Mouse (Mus musculus) liver, embryonic 16.5 days (tissue): ENCODE results near the gene Arl3. TPM values are rescaled to one million over a fixed set of nuclear protein-coding genes. Genes with fewer than 3 reads are reported as not detected.

ENCODE experiments used
- ATAC-seq: fragments of 200-750 bp; cut with Nextera tagmentation; 2 replicates; pipeline ENCODE4 v1.8.0; 2017; ENCODE audit warnings: low read depth, mild to moderate bottlenecking, moderate number of reproducible peaks, moderate library complexity
- H3K27ac ChIP-seq: fragments of 300-500 bp; sonication (generic); 2 replicates; pipeline ENCODE4 v1.5.1; 2014; ENCODE audit warnings: mild to moderate bottlenecking, low read length
- H3K27me3 ChIP-seq: fragments of 300-500 bp; sonication (generic); 2 replicates; pipeline ENCODE4 v1.6.1; 2014; ENCODE audit warnings: low read depth, low read length, mixed read lengths; ENCODE audit not compliant: control insufficient read depth, insufficient read depth
- H3K36me3 ChIP-seq: fragments of 300-500 bp; sonication (generic); 2 replicates; pipeline ENCODE4 v1.6.1; 2014; ENCODE audit warnings: mild to moderate bottlenecking; ENCODE audit not compliant: control insufficient read depth, insufficient read depth
- H3K4me1 ChIP-seq: fragments of 300-500 bp; sonication (generic); 2 replicates; pipeline ENCODE4 v1.6.1; 2014; ENCODE audit warnings: low read depth, low read length, mixed read lengths; ENCODE audit not compliant: control insufficient read depth
- H3K4me2 ChIP-seq: fragments of 300-500 bp; sonication (generic); 2 replicates; pipeline ENCODE4 v1.6.1; 2014; ENCODE audit warnings: low read depth, low read length, mixed read lengths
- H3K4me3 ChIP-seq: fragments of 300-500 bp; sonication (generic); 2 replicates; pipeline ENCODE4 v1.5.1; 2014; ENCODE audit warnings: low read depth, mild to moderate bottlenecking, low read length
- H3K9ac ChIP-seq: fragments of 300-500 bp; sonication (generic); 2 replicates; pipeline ENCODE4 v1.6.1; 2014; ENCODE audit warnings: low read depth, low read length
- H3K9me3 ChIP-seq: fragments of 300-500 bp; sonication (generic); replicated peaks from 2 replicates; pipeline ENCODE4 v1.6.1; 2016; ENCODE audit warnings: low read length; ENCODE audit not compliant: control insufficient read depth
- WGBS: fragments of 180-500 bp; shearing (Covaris S2); extraction: QIAGEN DNeasy Blood & Tissue Kit; methylation state at CpG from one replicate; pipeline ENCODE4 v1.1.7; 2014; ENCODE audit not compliant: insufficient replicate concordance; 5-methylcytosine and 5-hydroxymethylcytosine counted together
- polyA plus RNA-seq: library from polyadenylated mRNA; unstranded; fragments of >200 nt; fragmentation: Nextera tagmentation; extraction: Ambion mirVana; gene quantifications from 2 replicates; pipeline ENCODE4 v1.2.1, GENCODE M21; 2015

Gene Arl3
- polyA plus RNA-seq, 1 experiment from 2014 or later: 23.6 TPM

GRCm38 (mm10) chr19:46509736-46510135 lies 63.3 kb downstream of the Arl3 start:
- Histone ChIP-seq H3K9ac (no peak overlapping the region), H3K27ac (0 out of 2 replicates have a peak overlapping the region, but pooled peaks have one; percentile 11), H3K4me2 (no peak overlapping the region), H3K4me3 (no peak overlapping the region), H3K9me3 (no peaks in the 10 kb centered on the region), H3K27me3 (no peaks in the 10 kb centered on the region), H3K36me3 (peaks cover 26% of the 10 kb centered on the region), H3K4me1 (peaks cover 61% of the 10 kb centered on the region)
- WGBS: 67% methylated on average over 4 of the region's 4 CpGs
- no peak for ATAC-seq

DNA sequence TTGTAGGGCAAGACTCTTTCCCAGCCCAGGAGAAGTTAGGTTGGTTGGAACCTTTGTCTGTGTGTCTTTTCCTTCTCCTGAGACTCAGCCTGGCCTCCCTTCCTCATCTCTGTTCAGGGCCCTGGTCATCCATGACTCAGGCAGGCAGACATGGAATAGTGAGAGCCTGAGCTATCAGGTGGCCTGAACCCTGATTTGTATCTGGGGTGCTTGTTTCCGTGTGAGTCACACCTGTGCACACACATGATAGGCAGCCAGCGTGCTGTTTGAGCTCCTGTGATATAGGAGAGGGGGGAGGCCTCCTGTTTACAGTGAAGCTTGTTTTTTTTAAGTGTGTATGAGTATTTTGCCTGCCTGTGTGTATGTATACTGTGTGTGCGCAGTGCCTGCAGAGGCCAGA lies 63.8 kb downstream of the Arl3 start:
- Histone ChIP-seq H3K9ac (no peak overlapping the region), H3K4me2 (no peak overlapping the region), H3K27ac (0 out of 2 replicates have a peak overlapping the region, but pooled peaks have one; percentile 11), H3K9me3 (no peaks in the 10 kb centered on the region), H3K4me3 (no peak overlapping the region), H3K36me3 (peaks cover 21% of the 10 kb centered on the region), H3K4me1 (peaks cover 66% of the 10 kb centered on the region), H3K27me3 (no peaks in the 10 kb centered on the region)
- 52% methylated on average over 3 of the region's 3 CpGs for whole genome bisulfite sequencing
- ATAC-seq: no peak

DNA sequence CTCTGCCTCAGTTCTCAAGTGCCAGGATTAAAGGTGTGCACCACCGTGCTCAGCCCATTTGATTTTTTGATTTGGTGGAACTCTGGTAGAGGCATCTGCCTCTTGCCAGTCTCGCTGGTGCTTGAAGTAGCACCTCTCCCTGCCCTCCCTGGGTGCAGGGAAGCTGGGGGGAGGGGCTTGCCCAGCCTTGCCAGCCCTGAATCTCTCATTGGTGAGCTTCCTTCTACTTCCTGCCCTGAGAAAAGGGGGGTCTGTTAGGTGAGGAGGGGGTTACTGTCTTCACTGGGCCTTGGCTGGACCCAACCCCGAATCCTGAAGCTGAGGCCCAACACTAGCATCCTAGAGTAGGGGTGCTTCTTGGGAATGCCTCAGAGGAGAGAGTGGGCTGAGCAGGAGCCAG lies 64.3 kb downstream of the Arl3 start:
- whole genome bisulfite sequencing: 74% methylated on average over 3 of the region's 3 CpGs
- Histone ChIP-seq H3K4me1 (peaks cover 67% of the 10 kb centered on the region), H3K4me2 (no peak overlapping the region), H3K9me3 (no peaks in the 10 kb centered on the region), H3K27me3 (no peaks in the 10 kb centered on the region), H3K27ac (no peak overlapping the region), H3K36me3 (peaks cover 16% of the 10 kb centered on the region), H3K4me3 (no peak overlapping the region), H3K9ac (no peak overlapping the region)
- no peak for ATAC-seq

DNA sequence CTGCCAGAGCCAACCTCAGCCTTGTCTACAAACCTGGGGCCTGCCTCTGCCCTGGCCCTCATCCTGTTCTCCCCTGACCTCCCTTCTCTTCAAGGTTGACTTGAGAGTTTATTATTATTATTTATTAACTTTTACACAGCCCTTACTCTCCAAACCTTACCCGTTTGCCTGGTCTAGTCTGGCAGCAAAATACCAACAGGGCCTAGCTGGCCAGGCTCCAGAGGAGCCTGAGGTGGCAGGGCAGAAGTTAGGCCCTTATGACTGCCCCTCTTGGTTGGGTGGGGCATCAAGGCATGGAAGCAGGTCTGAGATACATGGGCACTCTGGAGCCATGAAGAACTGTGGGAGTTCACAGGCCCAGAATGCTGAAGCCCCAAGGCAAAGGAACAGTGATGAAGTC lies 65.2 kb downstream of the Arl3 start:
- ATAC-seq: no peak
- Histone ChIP-seq H3K27me3 (no peaks in the 10 kb centered on the region), H3K9ac (no peak overlapping the region), H3K4me1 (peaks cover 71% of the 10 kb centered on the region), H3K4me2 (no peak overlapping the region), H3K9me3 (no peaks in the 10 kb centered on the region), H3K4me3 (no peak overlapping the region), H3K27ac (peak overlapping the region; percentile 11; the same call in 1 of the 2 replicates), H3K36me3 (peaks cover 10% of the 10 kb centered on the region)
- whole genome bisulfite sequencing: 75% methylated on average over 1 of the region's 1 CpGs

GRCm38 (mm10) chr19:46507181-46507581 lies 65.8 kb downstream of the Arl3 start:
- Histone ChIP-seq H3K36me3 (peaks cover 6% of the 10 kb centered on the region; the same call in 1 of the 2 replicates), H3K4me1 (peaks cover 75% of the 10 kb centered on the region), H3K9me3 (no peaks in the 10 kb centered on the region), H3K4me3 (no peak overlapping the region), H3K27ac (0 out of 2 replicates have a peak overlapping the region, but pooled peaks have one; percentile 4), H3K9ac (no peak overlapping the region), H3K27me3 (no peaks in the 10 kb centered on the region), H3K4me2 (no peak overlapping the region)
- 80% methylated on average over 8 of the region's 8 CpGs for WGBS
- ATAC-seq: no peak

DNA sequence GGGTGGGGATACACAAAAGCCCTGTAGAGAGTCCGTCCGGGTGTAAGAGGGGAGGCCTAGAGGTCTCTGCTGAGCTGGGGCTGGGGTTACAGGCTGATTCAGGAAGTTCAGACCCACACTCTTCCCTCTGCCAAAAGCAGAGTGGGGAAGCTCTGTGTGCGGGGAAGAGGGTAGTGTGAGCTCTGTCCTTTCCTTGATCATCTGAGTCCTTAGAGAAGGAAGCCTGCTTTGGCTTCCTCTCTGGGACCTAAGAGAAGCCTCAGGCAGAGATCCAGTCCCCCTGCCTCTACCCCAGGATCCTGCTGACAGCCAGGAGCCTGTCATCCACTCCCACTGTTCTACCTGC lies 66.7 kb downstream of the Arl3 start:
- no peak for ATAC-seq
- Histone ChIP-seq H3K4me2 (peak overlapping the region; percentile 98), H3K4me1 (peaks cover 75% of the 10 kb centered on the region), H3K4me3 (peak overlapping the region; percentile 85), H3K27me3 (no peaks in the 10 kb centered on the region), H3K9ac (peak overlapping the region; percentile 13; the same call in 1 of the 2 replicates), H3K27ac (peak overlapping the region; percentile 97; the same call in 1 of the 2 replicates), H3K36me3 (peaks cover 6% of the 10 kb centered on the region; the same call in 1 of the 2 replicates), H3K9me3 (no peaks in the 10 kb centered on the region)
- WGBS: 60% methylated on average over 3 of the region's 3 CpGs

DNA sequence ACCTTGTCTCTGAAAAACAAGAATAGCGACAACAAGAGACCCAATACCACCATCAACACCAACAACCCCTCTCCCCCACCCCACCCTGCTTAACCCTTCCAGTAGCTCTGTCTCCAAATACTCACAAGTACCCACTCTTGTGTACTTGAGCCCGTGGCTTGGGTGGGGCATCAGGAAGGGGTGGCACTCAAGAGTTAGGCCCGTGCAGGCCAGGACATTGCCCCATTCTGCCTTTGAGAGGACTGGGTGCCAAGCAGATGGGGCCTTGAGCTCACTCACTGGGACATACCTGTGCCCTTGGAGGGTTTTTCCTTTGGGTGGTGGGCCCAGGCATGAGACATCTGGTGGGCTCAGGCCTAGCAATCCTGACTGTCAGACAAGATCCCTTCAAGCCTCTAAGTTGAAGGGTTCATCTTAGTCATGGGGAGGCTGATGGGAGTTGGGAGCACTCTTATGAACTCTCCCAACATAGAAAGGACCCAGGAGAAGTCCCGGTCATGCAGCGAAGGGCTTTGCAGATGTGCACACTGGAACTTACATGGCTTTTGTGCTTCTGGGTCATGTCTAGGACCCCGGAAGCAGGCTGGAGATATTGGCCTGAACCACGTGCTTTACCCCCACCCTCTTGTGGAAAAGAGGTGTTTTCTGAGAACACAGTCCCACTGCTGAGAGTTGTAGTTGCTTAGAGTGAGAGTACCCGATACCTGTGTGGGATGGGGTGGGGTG lies 67.2 kb downstream of the Arl3 start:
- Histone ChIP-seq H3K36me3 (peaks cover 6% of the 10 kb centered on the region; the same call in 1 of the 2 replicates), H3K27ac (peak overlapping the region; percentile 97), H3K4me2 (peak overlapping the region; percentile 98), H3K4me3 (peak overlapping the region; percentile 85), H3K9me3 (no peaks in the 10 kb centered on the region), H3K4me1 (peaks cover 74% of the 10 kb centered on the region), H3K9ac (peak overlapping the region; percentile 91), H3K27me3 (no peaks in the 10 kb centered on the region)
- ATAC-seq: no peak
- WGBS: 52% methylated on average over 8 of the region's 8 CpGs

GRCm38 (mm10) chr19:46504822-46505417 lies 68.1 kb downstream of the Arl3 start:
- Histone ChIP-seq H3K27me3 (no peaks in the 10 kb centered on the region), H3K4me1 (peaks cover 65% of the 10 kb centered on the region), H3K4me2 (peak overlapping the region; percentile 98), H3K36me3 (peaks cover 6% of the 10 kb centered on the region; the same call in 1 of the 2 replicates), H3K27ac (peak overlapping the region; percentile 97), H3K9me3 (no peaks in the 10 kb centered on the region), H3K9ac (peak overlapping the region; percentile 91), H3K4me3 (peak overlapping the region; percentile 85)
- WGBS: 41% methylated on average over 9 of the region's 9 CpGs
- no peak for ATAC-seq

- Histone ChIP-seq H3K4me3 (peak overlapping the region; percentile 85), H3K9ac (peak overlapping the region; percentile 91), H3K36me3 (peaks cover 4% of the 10 kb centered on the region; the same call in 1 of the 2 replicates), H3K9me3 (no peaks in the 10 kb centered on the region), H3K4me2 (peak overlapping the region; percentile 98), H3K4me1 (peaks cover 62% of the 10 kb centered on the region), H3K27ac (peak overlapping the region; percentile 97), H3K27me3 (no peaks in the 10 kb centered on the region)
- 4% methylated on average over 4 of the region's 4 CpGs for WGBS
- peak; percentile 33 for ATAC-seq
Observed at GRCm38 (mm10) chr19:46504085-46504552, 68.9 kb downstream of the Arl3 start.
